Mouse (Mus musculus): ENCODE measurements around the gene Tpo. TPM values are rescaled to one million over a fixed set of nuclear protein-coding genes. Genes with fewer than 3 reads are reported as not detected.

Tpo gene
- total RNA-seq (2018; cell fraction: chromatin; rRNA removed): not detected
- total RNA-seq (2018; cell fraction: cytosol; rRNA removed): not detected
- not detected for total RNA-seq (2018; cell fraction: nucleus; rRNA removed)
- polyA plus RNA-seq (2018): not detected in 3 replicates

DNA sequence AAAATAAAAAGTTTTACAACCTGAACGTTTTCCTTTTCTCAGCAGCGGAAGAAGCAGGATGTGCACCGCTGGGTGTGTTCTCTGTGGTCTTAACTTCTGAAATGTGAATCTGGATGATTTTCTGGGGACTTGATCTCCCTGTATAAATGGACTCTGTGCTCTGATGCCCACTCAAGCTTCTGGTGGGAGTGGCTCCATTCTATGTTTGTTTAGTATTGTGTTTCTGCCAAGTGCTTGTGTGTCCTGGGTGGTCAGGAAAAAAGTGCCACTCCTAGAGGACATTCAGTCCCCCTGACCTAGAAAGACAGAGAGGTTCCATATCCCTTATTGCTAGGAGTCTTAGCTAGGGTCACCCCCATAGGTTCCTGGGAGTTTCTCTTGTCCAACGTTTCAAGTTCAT, at the start of gene Tpo:
Tpo (minus strand) TSS at position 101 of the 400 bp plus-strand sequence.
- Histone ChIP-seq H3K4me3 (ENCODE audit: inconsistent target) (no peak within 1 kb of the TSS), H3K27ac (no peak within 1 kb of the TSS), H3K36me3 (ENCODE audit: inconsistent target) (no peaks in the 10 kb centered on the region), H3K79me2 (ENCODE audit: inconsistent target) (no peaks in the 10 kb centered on the region)
- 80% methylated on average over 4 of the region's 4 CpGs for WGBS (ENCODE audit: missing documents)

DNA sequence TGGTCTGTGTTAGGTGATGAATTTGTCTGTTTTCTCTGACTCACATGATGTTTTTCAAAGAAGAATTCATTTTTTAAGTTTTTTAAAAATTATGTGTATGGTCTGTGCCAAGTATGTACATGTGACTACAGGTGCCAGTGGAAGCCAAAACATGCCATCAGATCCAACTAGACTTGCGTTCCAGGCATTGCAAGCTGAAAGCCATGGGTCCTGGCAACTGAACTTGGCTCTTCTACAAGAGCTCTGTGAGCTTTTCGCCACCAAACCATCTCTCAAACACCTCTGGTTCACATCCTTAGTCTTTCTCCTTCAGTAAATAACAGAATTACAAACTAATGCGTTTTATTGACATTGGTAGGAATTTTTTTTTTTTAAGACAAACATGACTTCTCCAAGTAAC, 49.3 kb upstream of the Tpo start:
- H3K4me3 ChIP-seq (ENCODE audit: inconsistent target): no peak overlapping the region
- no peaks in the 10 kb centered on the region for H3K36me3 ChIP-seq (ENCODE audit: inconsistent target)
- no peaks in the 10 kb centered on the region for H3K79me2 ChIP-seq (ENCODE audit: inconsistent target)
- no peak overlapping the region for H3K27ac ChIP-seq
- WGBS (ENCODE audit: missing documents): 79% methylated on average over 2 of the region's 3 CpGs

DNA sequence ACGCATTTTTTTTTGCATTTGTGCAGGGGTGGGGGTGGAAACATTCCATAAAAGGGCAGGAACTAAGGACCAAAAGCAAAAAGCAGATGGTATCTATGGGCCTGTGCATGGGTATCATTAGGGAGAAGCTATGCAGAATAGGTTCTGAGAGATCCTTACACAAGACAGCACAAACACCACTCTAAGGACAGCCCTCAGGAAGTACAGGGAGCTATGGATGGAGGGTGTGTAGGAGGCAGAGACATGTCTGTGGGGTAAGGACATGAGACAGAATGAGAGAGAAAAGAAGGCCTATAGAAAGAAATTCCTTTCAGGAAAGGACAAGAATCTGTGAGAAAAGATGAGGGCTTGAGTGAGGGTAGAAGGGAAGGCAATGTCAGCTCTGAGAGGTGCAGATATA, 47.2 kb upstream of the Tpo start:
- H3K27ac ChIP-seq: no peak overlapping the region
- H3K79me2 ChIP-seq (ENCODE audit: inconsistent target): no peaks in the 10 kb centered on the region
- WGBS (ENCODE audit: missing documents): 73% methylated on average over 1 of the region's 1 CpGs
- H3K4me3 ChIP-seq (ENCODE audit: inconsistent target): no peak overlapping the region
- no peaks in the 10 kb centered on the region for H3K36me3 ChIP-seq (ENCODE audit: inconsistent target)

DNA sequence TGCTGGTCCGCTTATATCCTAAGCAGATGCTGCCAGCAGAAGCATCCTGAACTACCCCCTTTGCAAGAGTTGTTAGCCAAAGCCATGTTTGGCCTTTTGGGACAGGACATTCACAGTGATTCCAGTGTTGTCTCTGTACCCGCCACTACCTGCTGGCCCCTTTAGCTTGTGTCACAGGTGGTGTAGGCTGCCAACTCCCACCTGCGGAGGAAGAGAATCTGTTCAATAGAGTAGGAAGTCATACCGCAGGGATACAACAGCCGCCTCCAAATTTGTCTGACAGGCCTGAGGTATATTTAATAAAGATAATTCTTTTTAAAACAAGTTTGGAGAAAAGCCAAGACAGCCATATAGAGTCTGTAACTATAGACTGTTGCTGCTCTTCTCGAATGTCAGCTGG, 45.5 kb upstream of the Tpo start:
- H3K4me3 ChIP-seq (ENCODE audit: inconsistent target): no peak overlapping the region
- H3K36me3 ChIP-seq (ENCODE audit: inconsistent target): no peaks in the 10 kb centered on the region
- 82% methylated on average over 6 of the region's 6 CpGs for WGBS (ENCODE audit: missing documents)
- no peaks in the 10 kb centered on the region for H3K79me2 ChIP-seq (ENCODE audit: inconsistent target)
- no peak overlapping the region for H3K27ac ChIP-seq

DNA sequence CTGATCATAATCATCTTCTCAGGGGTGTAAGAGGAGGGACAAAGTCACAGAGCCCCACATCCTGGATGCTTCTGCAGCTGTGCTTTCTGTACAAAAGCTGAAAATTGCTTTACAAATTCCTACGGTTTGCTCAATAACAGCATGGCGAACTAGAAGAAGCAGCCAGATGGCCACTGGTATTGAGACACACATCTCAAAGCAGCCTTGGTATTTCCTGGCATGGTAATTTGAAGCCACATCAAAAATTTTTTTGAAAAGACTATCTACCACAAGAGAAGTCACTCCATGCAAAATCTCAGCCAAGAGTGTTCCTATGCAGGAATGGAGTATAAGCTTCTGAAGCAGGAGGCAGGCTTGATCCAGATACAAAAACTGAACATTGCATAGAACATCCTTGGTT, 45.1 kb upstream of the Tpo start:
- no peaks in the 10 kb centered on the region for H3K36me3 ChIP-seq (ENCODE audit: inconsistent target)
- H3K4me3 ChIP-seq (ENCODE audit: inconsistent target): no peak overlapping the region
- H3K27ac ChIP-seq: no peak overlapping the region
- no peaks in the 10 kb centered on the region for H3K79me2 ChIP-seq (ENCODE audit: inconsistent target)
- WGBS (ENCODE audit: missing documents): 85% methylated on average over 2 of the region's 2 CpGs

DNA sequence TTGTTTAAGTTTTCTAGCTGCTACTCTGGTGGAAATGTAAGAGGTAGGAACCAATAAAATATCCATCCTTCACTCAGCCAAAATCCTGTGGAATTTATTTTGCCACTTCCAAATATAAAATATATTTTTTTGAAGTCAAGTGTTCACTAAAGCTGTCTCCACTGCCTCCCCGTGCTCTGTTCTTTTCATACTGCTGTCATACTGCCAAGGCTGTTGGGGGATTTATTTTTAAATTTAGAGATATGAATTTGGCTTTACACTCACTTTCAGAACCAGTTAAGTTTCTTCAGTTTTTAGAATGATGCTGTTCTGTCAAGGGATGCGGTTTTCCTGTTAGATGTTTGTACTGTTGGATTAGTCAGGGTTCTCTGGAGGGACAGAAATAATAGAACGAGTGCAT, 36.1 kb upstream of the Tpo start:
- 79% methylated on average over 3 of the region's 3 CpGs for WGBS (ENCODE audit: missing documents)
- H3K4me3 ChIP-seq (ENCODE audit: inconsistent target): no peak overlapping the region
- H3K79me2 ChIP-seq (ENCODE audit: inconsistent target): no peaks in the 10 kb centered on the region
- no peak overlapping the region for H3K27ac ChIP-seq
- no peaks in the 10 kb centered on the region for H3K36me3 ChIP-seq (ENCODE audit: inconsistent target)

DNA sequence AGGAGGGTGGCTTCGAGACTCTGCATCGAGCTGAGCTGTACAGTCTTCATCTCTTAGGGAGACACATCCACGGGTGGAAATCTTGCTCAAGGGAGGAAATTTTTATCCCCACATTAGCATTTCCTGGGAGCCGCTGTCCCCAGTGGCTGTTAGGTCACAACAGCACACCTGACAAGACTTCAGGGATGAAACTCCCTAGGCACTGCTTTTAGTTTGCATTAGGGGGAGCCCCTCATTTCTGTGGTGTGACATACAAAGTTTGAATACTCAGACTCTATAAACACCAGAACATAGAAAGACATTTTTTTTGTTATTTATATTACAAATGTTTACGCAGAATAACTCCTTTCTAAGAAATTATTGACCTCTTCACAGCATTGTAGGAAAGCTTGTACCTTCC, 32.1 kb upstream of the Tpo start:
- WGBS (ENCODE audit: missing documents): 81% methylated on average over 5 of the region's 5 CpGs
- no peak overlapping the region for H3K4me3 ChIP-seq (ENCODE audit: inconsistent target)
- H3K27ac ChIP-seq: no peak overlapping the region
- no peaks in the 10 kb centered on the region for H3K79me2 ChIP-seq (ENCODE audit: inconsistent target)
- H3K36me3 ChIP-seq (ENCODE audit: inconsistent target): no peaks in the 10 kb centered on the region

DNA sequence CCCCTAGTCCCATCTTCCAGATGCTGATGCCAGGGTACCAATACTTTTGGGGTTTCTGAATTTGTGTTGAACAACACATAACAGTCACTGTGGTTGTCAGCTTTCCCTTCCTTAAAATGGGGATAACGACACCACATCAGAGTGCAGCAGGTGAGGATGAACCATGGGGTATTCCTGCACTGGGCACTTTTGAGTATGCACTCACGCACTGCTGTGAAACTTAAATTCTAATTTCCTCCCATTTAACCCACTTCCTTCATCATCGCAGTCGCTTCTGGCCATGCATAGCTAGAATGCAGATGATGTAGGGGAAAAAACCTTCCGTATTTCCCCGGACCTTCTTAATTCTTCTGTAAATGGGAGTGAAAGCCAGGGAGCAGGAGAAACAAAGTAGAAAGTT, 31.6 kb upstream of the Tpo start:
- no peaks in the 10 kb centered on the region for H3K36me3 ChIP-seq (ENCODE audit: inconsistent target)
- WGBS (ENCODE audit: missing documents): 98% methylated on average over 6 of the region's 6 CpGs
- no peak overlapping the region for H3K27ac ChIP-seq
- no peaks in the 10 kb centered on the region for H3K79me2 ChIP-seq (ENCODE audit: inconsistent target)
- H3K4me3 ChIP-seq (ENCODE audit: inconsistent target): no peak overlapping the region

DNA sequence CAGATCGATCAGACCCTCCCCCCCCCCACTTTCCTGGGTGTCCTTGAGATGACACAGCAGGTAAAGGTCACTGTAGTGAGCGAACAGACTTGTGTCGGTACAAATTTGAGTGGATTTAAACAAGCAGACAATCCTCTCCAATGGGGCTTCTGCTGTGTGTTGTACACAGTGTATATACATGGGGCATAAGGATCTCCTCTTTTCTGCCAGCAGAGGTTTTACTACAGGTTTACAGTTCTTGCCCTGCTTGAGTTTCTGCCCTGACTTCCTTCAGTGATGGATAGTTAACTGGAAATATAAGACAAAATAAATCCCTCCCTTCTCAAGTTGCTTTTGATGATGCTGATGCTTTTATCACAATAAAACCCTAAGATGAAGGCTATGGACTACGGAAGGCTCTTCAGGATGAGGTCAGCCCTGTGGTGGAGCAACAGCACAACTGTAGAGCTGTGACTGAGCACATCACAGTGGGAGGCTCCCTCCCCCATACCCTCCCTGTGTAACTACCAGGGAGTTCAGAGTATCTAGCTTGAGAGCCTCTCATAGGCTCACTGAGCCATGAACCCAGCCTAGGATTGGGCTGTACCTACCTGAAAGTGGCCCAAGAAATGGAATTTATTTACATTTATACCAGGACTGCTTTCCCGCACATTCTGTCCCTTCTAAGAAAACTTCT, 29.4 kb upstream of the Tpo start:
- no peak overlapping the region for H3K27ac ChIP-seq
- H3K36me3 ChIP-seq (ENCODE audit: inconsistent target): no peaks in the 10 kb centered on the region
- WGBS (ENCODE audit: missing documents): 80% methylated on average over 5 of the region's 5 CpGs
- no peak overlapping the region for H3K4me3 ChIP-seq (ENCODE audit: inconsistent target)
- no peaks in the 10 kb centered on the region for H3K79me2 ChIP-seq (ENCODE audit: inconsistent target)

DNA sequence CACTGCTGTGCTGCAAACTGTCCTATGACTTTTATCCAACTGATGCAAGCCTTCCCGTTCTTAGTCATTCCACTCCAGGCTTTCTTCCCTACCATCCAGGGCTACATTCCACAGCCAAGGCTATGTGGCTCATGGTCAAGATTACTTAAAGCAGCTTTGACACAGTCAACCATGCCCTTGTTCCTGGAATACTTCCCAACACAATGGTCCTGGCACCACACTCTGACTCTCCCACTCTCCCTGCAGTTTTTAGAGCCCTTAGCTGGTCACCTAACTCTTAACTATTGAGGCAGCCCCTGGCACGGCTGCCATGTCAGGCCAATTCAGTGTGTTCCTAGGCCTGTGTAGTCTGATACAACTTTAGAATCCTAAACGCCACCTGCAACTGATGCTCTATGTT, 28.1 kb upstream of the Tpo start:
- H3K27ac ChIP-seq: no peak overlapping the region
- no peak overlapping the region for H3K4me3 ChIP-seq (ENCODE audit: inconsistent target)
- H3K36me3 ChIP-seq (ENCODE audit: inconsistent target): no peaks in the 10 kb centered on the region
- no peaks in the 10 kb centered on the region for H3K79me2 ChIP-seq (ENCODE audit: inconsistent target)
- 90% methylated on average over 3 of the region's 3 CpGs for WGBS (ENCODE audit: missing documents)

DNA sequence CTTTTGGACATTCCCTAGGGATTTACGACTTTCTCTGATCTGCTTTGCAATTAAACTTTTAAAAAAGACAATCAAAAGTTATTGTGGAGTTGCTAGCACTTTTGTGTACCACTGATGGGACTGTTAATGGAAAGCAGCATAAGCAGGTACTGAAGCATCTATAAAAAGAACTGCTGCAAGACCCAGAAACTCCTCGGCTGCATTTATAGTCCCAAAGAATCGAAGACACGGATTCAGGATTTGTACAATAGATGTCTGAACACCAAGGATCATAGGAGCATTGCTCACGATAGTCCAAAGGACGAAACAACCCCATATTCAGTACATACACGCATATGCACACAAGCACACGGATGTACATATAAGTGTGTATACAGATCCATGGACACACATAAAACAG, 27.4 kb upstream of the Tpo start:
- no peak overlapping the region for H3K27ac ChIP-seq
- H3K79me2 ChIP-seq (ENCODE audit: inconsistent target): no peaks in the 10 kb centered on the region
- H3K4me3 ChIP-seq (ENCODE audit: inconsistent target): no peak overlapping the region
- no peaks in the 10 kb centered on the region for H3K36me3 ChIP-seq (ENCODE audit: inconsistent target)
- WGBS (ENCODE audit: missing documents): 83% methylated on average over 8 of the region's 8 CpGs

DNA sequence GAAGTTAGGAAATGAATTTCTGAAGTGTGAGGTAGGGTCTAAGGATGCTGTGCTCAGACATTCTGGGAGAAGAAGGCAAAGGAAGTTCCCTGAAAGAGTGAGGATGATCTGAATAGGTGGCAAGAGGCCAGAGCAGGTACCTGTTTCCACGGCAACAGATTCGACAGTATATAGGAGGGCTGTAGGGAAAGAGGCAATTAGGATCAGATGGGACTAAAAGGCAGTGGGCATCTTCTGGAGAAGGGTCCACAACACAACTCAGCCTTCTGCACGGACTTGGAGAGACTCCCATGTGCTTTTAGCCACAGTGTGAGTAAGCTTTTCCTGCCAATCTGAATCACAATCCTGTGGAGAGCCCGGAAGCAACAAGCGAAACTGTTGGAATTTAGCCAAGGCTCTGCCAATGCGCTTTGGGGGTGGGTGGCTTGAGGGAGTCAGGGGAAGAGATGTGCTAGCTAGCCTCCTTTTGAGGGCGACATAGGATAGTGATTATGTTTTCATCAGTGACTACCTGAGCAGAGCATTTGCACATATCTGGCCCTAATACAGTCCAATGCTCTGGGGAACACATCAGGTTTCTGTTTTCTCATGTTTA, 21.8 kb upstream of the Tpo start:
- WGBS (ENCODE audit: missing documents): 81% methylated on average over 7 of the region's 7 CpGs
- H3K27ac ChIP-seq: no peak overlapping the region
- H3K4me3 ChIP-seq (ENCODE audit: inconsistent target): no peak overlapping the region
- no peaks in the 10 kb centered on the region for H3K36me3 ChIP-seq (ENCODE audit: inconsistent target)
- H3K79me2 ChIP-seq (ENCODE audit: inconsistent target): no peaks in the 10 kb centered on the region

DNA sequence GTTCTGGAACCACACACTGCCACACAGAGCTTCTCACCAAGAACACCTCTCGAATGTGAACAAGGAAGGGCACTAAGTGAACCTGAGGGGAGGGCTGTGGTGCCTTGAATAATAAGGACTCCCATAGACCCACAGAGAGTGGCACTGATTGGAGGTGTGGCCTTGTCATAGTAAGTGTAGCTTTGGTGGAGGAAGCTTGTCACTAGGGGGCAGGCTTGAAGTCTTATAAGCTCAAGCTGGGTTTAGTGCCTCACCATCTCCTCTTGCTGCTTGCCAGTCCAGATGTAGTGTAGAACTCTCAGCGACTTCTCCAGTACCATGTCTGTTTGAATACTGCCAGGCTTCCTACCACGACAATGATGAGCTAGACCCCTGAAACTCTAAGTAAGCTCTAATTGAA, 9.7 kb upstream of the Tpo start:
- H3K4me3 ChIP-seq (ENCODE audit: inconsistent target): no peak overlapping the region
- no peaks in the 10 kb centered on the region for H3K79me2 ChIP-seq (ENCODE audit: inconsistent target)
- H3K36me3 ChIP-seq (ENCODE audit: inconsistent target): no peaks in the 10 kb centered on the region
- no peak overlapping the region for H3K27ac ChIP-seq
- WGBS (ENCODE audit: missing documents): 58% methylated on average over 3 of the region's 3 CpGs

DNA sequence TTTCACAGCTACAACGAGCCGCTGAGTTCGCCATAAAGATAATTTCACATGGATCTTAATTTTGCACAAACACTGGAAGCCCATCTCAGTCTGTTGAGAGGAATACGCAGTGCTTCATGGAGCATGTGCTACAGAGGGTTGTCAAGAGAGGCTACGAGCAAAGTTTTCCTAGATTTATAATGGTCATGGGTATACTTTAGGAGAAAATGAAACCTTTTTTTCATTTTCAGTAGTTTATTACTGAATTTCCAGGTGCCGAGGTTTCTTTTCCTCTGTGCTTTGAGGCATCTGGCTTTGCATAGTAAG, 3.1 kb downstream of the Tpo start:
- Histone ChIP-seq H3K4me3 (ENCODE audit: inconsistent target) (no peak overlapping the region), H3K27ac (no peak overlapping the region), H3K36me3 (ENCODE audit: inconsistent target) (no peaks in the 10 kb centered on the region), H3K79me2 (ENCODE audit: inconsistent target) (no peaks in the 10 kb centered on the region)
- WGBS (ENCODE audit: missing documents): 79% methylated on average over 6 of the region's 6 CpGs

DNA sequence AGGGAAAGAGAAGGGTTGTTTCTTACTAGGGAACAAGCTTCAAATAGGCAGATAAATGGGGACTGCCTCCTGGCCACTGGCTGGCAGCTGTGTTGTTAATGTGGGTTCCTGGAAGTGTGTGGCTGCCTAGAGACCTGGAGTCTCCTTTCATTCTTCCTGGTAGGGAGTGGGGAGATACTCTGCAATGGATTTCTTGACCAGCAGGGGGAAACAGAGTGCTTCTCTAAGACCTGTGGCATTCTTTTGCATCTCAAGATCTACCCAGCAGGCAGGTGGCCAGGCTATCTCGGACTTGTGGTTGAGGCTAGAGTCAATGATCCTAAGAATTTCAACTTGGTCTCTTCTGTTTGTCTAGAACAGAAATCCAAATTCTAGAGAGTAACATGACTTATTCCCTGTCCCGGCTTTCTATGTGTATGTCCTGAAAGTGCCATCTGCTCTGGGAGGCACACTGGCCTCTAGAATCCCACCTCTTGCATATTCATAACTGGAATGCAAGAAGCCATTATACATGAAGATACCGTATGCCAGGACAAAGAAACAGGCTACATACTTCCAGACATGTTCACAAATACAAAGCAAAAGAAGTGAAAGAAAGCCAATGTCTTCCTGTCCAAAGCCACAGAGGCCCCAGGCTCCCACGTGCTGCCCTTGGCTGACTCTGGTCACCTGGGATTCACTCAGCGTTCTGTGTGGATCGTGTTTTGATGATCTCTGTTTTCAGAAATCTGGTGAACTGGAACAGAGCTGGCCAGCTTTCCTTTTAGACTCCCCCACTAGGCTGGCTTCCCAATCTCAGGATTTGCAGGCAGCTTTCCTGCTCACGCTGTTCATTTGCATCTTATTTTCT, 3.6 kb downstream of the Tpo start:
- H3K4me3 ChIP-seq (ENCODE audit: inconsistent target): no peak overlapping the region
- 45% methylated on average over 7 of the region's 7 CpGs for WGBS (ENCODE audit: missing documents)
- no peak overlapping the region for H3K27ac ChIP-seq
- H3K36me3 ChIP-seq (ENCODE audit: inconsistent target): no peaks in the 10 kb centered on the region
- H3K79me2 ChIP-seq (ENCODE audit: inconsistent target): no peaks in the 10 kb centered on the region
